14 mouse cellular contexts compared by ENCODE assay signal in genomic region chr15:86279059-86279974, GRCm38 (mm10).
DNase-seq lines count a peak whose midpoint lies in the region; TF ChIP-seq lines count a peak whose summit lies in the region.
"Had no signal": no experiment of that assay in that cellular context is flagged by ENCODE, and none has a peak within 500 bp of the region (broad histone marks: within the 10 kb centered on the region; RNA-seq: fewer than 3 reads in every experiment).

No protein-coding gene starts in this region.

- no peaks in the 10 kb centered on the region for H3K27me3 ChIP-seq in limb, embryonic 10.5 days (ENCODE audit: low read depth, poor library complexity, severe bottlenecking)
- H3K27me3 ChIP-seq: liver, embryonic 13.5 days; megakaryocyte, embryonic 14.5 days had no signal

- intact Hi-C loops in left cerebral cortex, adult 2 months (cut with DNase I), result no loop called here

- TF ChIP-seq CTCF in left cerebral cortex, adult 2 months (IDR thresholded peaks at IDR 0.05), result no peak

- H3K36me3 ChIP-seq in limb, embryonic 10.5 days, result no peaks in the 10 kb centered on the region
- H3K36me3 ChIP-seq: heart, embryonic 10.5 days; liver, embryonic 13.5 days had no signal

- 81% methylated on average over 14 of the region's 14 CpGs for WGBS in limb, embryonic 10.5 days

- H3K4me1 ChIP-seq in limb, embryonic 10.5 days, result peaks cover 51% of the 10 kb centered on the region

- no peak overlapping the region for H3K4me3 ChIP-seq in left cerebral cortex, adult 2 months
- no peak overlapping the region for H3K4me3 ChIP-seq in limb, embryonic 10.5 days
- H3K4me3 ChIP-seq: heart, embryonic 10.5 days; liver, embryonic 13.5 days; megakaryocyte, embryonic 14.5 days; myocyte had no signal

- H3K9me3 ChIP-seq in limb, embryonic 10.5 days (replicated peaks), result no peaks in the 10 kb centered on the region
- H3K9me3 ChIP-seq: heart, embryonic 10.5 days; liver, embryonic 13.5 days; megakaryocyte, embryonic 14.5 days had no signal

- peak; percentile 45 for DNase-seq in frontal cortex, postnatal 36 days (ENCODE audit: low spot score in 2 of 2)
- no peak for DNase-seq in frontal cortex, postnatal 10 days (ENCODE audit: low spot score in 2 of 2)
- peak; percentile 40 to 41 for DNase-seq in left cerebral cortex, adult 2 months (ENCODE audit: extremely low spot score in 1 of 2, low spot score in 2 of 2)
- DNase-seq in left cerebral cortex, adult 11 months (ENCODE audit: low spot score), result no peak
- peak; percentile 76 for DNase-seq in brain, adult 2 months (ENCODE audit: low read depth, low spot score)
- DNase-seq in limb, embryonic 10.5 days (ENCODE audit: low spot score), result no peak
- no peak for DNase-seq in cerebellum, adult 8-10 months
- DNase-seq in spleen, postnatal 4 days (ENCODE audit: low spot score in 2 of 2), result no peak
- DNase-seq: gastrocnemius, postnatal 10 days; liver, embryonic 13.5 days; thymus, postnatal 14 days had no signal

- H3K27ac ChIP-seq in left cerebral cortex, adult 2 months, result peak overlapping the region; percentile 24
- H3K27ac ChIP-seq in limb, embryonic 10.5 days, result peak overlapping the region; percentile 9
- H3K27ac ChIP-seq: heart, embryonic 10.5 days; liver, embryonic 13.5 days had no signal

Comparison
In these comparisons a context has a peak if more than half of its experiments do, and no peak if none do; other contexts are left out.
1. DNase-seq: peak in frontal cortex, postnatal 36 days (2 of 2), left cerebral cortex, adult 2 months (2 of 2) and brain, adult 2 months (single experiment); none in frontal cortex, postnatal 10 days (0 of 2), left cerebral cortex, adult 11 months (single experiment), limb, embryonic 10.5 days (single experiment), cerebellum, adult 8-10 months (single experiment) and spleen, postnatal 4 days (0 of 2).